Mouse (Mus musculus): ENCODE results near the gene Rbmx2. TPM values are rescaled to one million over a fixed set of nuclear protein-coding genes. Genes with fewer than 3 reads are reported as not detected.

Gene Rbmx2
- polyA plus RNA-seq, 1 experiment from 2014 or later = 35.2 TPM

Other genes with a start within 250 kb of the Rbmx2 start
- gene Elf4, start 231.9 kb upstream of the Rbmx2 start, polyA plus RNA-seq (2015; fragmentation: Nextera tagmentation; extraction: Ambion mirVana) = 0.43 and 0.72 TPM in 2 replicates
- gene Aifm1, start 181.4 kb upstream of the Rbmx2 start, polyA plus RNA-seq (2015; fragmentation: Nextera tagmentation; extraction: Ambion mirVana) = 57.7 and 59.8 TPM in 2 replicates
- gene Rab33a, start 175.7 kb upstream of the Rbmx2 start, polyA plus RNA-seq (2015; fragmentation: Nextera tagmentation; extraction: Ambion mirVana) = 66.4 and 68.2 TPM in 2 replicates
- gene Zfp280c, start 100.5 kb upstream of the Rbmx2 start, polyA plus RNA-seq (2015; fragmentation: Nextera tagmentation; extraction: Ambion mirVana) = 14.9 and 16.5 TPM in 2 replicates
- 41.0 and 42.5 TPM in 2 replicates for gene Slc25a14, start 71.6 kb upstream of the Rbmx2 start, polyA plus RNA-seq (2015; fragmentation: Nextera tagmentation; extraction: Ambion mirVana)
- not detected in 2 replicates for gene Gpr119, start 20.5 kb upstream of the Rbmx2 start, polyA plus RNA-seq (2015; fragmentation: Nextera tagmentation; extraction: Ambion mirVana)
- not detected in 2 replicates for gene Gm595, start 182.7 kb downstream of the Rbmx2 start, polyA plus RNA-seq (2015; fragmentation: Nextera tagmentation; extraction: Ambion mirVana)

All from forebrain, embryonic 13.5 days (tissue).